Mouse (Mus musculus): Measurements from ENCODE around the gene Pik3cd.
"Not testable (repeated sequence)": the region's sequence is repeated elsewhere in the genome, so short reads cannot be mapped to it uniquely, and the experiment has no call there.

The Pik3cd gene

GRCm38 (mm10) chr4:149641956-149642355, 60.4 kb downstream of the Pik3cd start:
- no peak for DNase-seq

GRCm38 (mm10) chr4:149641400-149641799, 61.0 kb downstream of the Pik3cd start:
- no peak for DNase-seq

GRCm38 (mm10) chr4:149640831-149641230, 61.5 kb downstream of the Pik3cd start:
- DNase-seq, result no peak

GRCm38 (mm10) chr4:149637942-149638341, 64.4 kb downstream of the Pik3cd start:
- no peak for DNase-seq

- DNase-seq, result no peak
These were observed 66.4 kb downstream of the Pik3cd start for GRCm38 (mm10) chr4:149635915-149636415.

GRCm38 (mm10) chr4:149634966-149635365, 67.4 kb downstream of the Pik3cd start:
- no peak for DNase-seq

- DNase-seq, result no peak
These were observed 68.2 kb downstream of the Pik3cd start for GRCm38 (mm10) chr4:149634157-149634556.

GRCm38 (mm10) chr4:149632670-149633307, 69.6 kb downstream of the Pik3cd start:
- DNase-seq, result no peak

GRCm38 (mm10) chr4:149628810-149629209, 73.6 kb downstream of the Pik3cd start:
- no peak for DNase-seq

- peak; percentile 43 for DNase-seq
These were observed 74.0 kb downstream of the Pik3cd start for GRCm38 (mm10) chr4:149628372-149628771.

- no peak for DNase-seq
These were observed 75.6 kb downstream of the Pik3cd start for GRCm38 (mm10) chr4:149626809-149627208.

GRCm38 (mm10) chr4:149623711-149624110, 78.7 kb downstream of the Pik3cd start:
- no peak for DNase-seq

- DNase-seq, result no peak
These were observed 81.1 kb downstream of the Pik3cd start for GRCm38 (mm10) chr4:149621286-149621685.

- no peak for DNase-seq
These were observed 82.4 kb downstream of the Pik3cd start for GRCm38 (mm10) chr4:149619988-149620387.

GRCm38 (mm10) chr4:149616999-149617398, 85.4 kb downstream of the Pik3cd start:
- DNase-seq, result not testable (repeated sequence)

- no peak for DNase-seq
These were observed 87.5 kb downstream of the Pik3cd start for GRCm38 (mm10) chr4:149614869-149615268.

GRCm38 (mm10) chr4:149613497-149613896, 88.9 kb downstream of the Pik3cd start:
- not testable (repeated sequence) for DNase-seq

GRCm38 (mm10) chr4:149611376-149612044, 90.9 kb downstream of the Pik3cd start:
- DNase-seq, result peak; percentile 57

GRCm38 (mm10) chr4:149609256-149610025, 92.9 kb downstream of the Pik3cd start:
- DNase-seq, result no peak

- no peak for DNase-seq
These were observed 94.1 kb downstream of the Pik3cd start for GRCm38 (mm10) chr4:149608309-149608638.

GRCm38 (mm10) chr4:149607591-149608308, 94.6 kb downstream of the Pik3cd start:
- DNase-seq, result no peak

- DNase-seq, result no peak
These were observed 95.5 kb downstream of the Pik3cd start for GRCm38 (mm10) chr4:149606766-149607358.

GRCm38 (mm10) chr4:149606056-149606455, 96.3 kb downstream of the Pik3cd start:
- DNase-seq, result no peak

Measured in cerebellum, adult 11 months (tissue).